Mouse (Mus musculus) spleen, adult 2 months (tissue): ENCODE data around the gene Plppr1.

Experiments used
- CTCF ChIP-seq: fragments of 200-500 bp; IDR thresholded peaks from 2 replicates; pipeline ENCODE4 v1.5.1; 2011; ENCODE audit warnings: mild to moderate bottlenecking, inconsistent platforms; ENCODE audit not compliant: insufficient read depth, insufficient read length, insufficient replicate concordance; ENCODE audit errors: extremely low read depth
- POLR2A ChIP-seq: fragments of 200-500 bp; IDR thresholded peaks from 2 replicates; pipeline ENCODE4 v1.6.1; 2011; ENCODE audit warnings: low read depth, low read length, inconsistent platforms

DNA sequence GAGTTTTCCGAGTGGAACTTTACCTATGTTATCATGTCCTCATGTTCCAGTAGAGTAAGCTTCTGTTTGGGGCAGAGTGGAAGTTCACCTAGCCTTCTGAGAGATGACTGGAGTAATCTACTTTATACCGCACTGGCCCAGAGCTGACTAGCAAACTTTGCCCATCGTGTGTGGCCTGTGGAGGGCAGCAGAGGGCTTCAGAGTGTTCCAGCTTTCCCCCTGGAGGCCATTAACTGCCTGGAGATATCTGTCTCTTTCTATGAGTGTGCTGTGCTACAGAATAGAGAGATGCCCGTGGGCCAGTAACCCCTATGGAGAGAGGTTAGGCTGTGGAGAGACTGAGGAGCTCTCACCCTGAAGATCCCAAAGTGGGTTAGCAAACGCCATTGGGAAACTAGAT lies 94.8 kb downstream of the Plppr1 start:
- peak; percentile 66; the same call in 1 of the 2 replicates for TF ChIP-seq CTCF
- TF ChIP-seq POLR2A: no peak
